Mouse (Mus musculus) embryo, embryonic 9.5 days (tissue): ENCODE measurements around the gene Parvb.

ENCODE experiments used
- DNase-seq: peaks from one replicate; pipeline ENCODE4 v3.0.0-alpha.2; 2017; ENCODE audit errors: extremely low spot score

Gene Parvb

GRCm38 (mm10) chr15:84231721-84232561 is at the start of gene Parvb:
TSS of gene Parvb (plus strand) at chr15:84232043.
- peak; percentile 78 for DNase-seq

- no peak for DNase-seq
Measured at GRCm38 (mm10) chr15:84183967-84184366, 47.9 kb upstream of the Parvb start.

- DNase-seq = no peak
Measured at GRCm38 (mm10) chr15:84186196-84186595, 45.6 kb upstream of the Parvb start.

- DNase-seq = no peak
Measured at GRCm38 (mm10) chr15:84188887-84189530, 42.8 kb upstream of the Parvb start.

GRCm38 (mm10) chr15:84189881-84190280 is 42.0 kb upstream of the Parvb start:
- no peak for DNase-seq

GRCm38 (mm10) chr15:84191724-84192057 is 40.2 kb upstream of the Parvb start:
- no peak for DNase-seq

GRCm38 (mm10) chr15:84192058-84192791 is 39.6 kb upstream of the Parvb start, which contains the start of gene Samm50:
TSS of gene Samm50 (plus strand) at chr15:84192241.
- DNase-seq = peak; percentile 93

- DNase-seq = no peak
Measured at GRCm38 (mm10) chr15:84196486-84197165, 35.2 kb upstream of the Parvb start.

GRCm38 (mm10) chr15:84207327-84207726 is 24.5 kb upstream of the Parvb start:
- no peak for DNase-seq

GRCm38 (mm10) chr15:84209517-84210412 is 22.1 kb upstream of the Parvb start:
- DNase-seq = no peak

- DNase-seq = no peak
Measured at GRCm38 (mm10) chr15:84210461-84210860, 21.4 kb upstream of the Parvb start.

- no peak for DNase-seq
Measured at GRCm38 (mm10) chr15:84210941-84211340, 20.9 kb upstream of the Parvb start.

GRCm38 (mm10) chr15:84211564-84211963 is 20.3 kb upstream of the Parvb start:
- DNase-seq = no peak

- DNase-seq = peak; percentile 90
Measured at GRCm38 (mm10) chr15:84212031-84212755, 19.6 kb upstream of the Parvb start.

GRCm38 (mm10) chr15:84212756-84213105 is 19.1 kb upstream of the Parvb start:
- no peak for DNase-seq

GRCm38 (mm10) chr15:84213162-84213739 is 18.6 kb upstream of the Parvb start:
- DNase-seq = no peak

GRCm38 (mm10) chr15:84214476-84214875 is 17.4 kb upstream of the Parvb start:
- no peak for DNase-seq

GRCm38 (mm10) chr15:84215273-84215672 is 16.6 kb upstream of the Parvb start:
- no peak for DNase-seq

- no peak for DNase-seq
Measured at GRCm38 (mm10) chr15:84216026-84216425, 15.8 kb upstream of the Parvb start.
